Mouse (Mus musculus): Measurements from ENCODE around the gene BC030867.

The BC030867 gene

GRCm38 (mm10) chr11:102288913-102289312, 40.2 kb downstream of the BC030867 start:
- DNase-seq (ENCODE audit: inconsistent age in 2 of 2, low spot score in 1 of 2) = peak in 1 of 2 experiments; percentile 58

GRCm38 (mm10) chr11:102289511-102290100, 40.9 kb downstream of the BC030867 start:
- DNase-seq (ENCODE audit: inconsistent age in 2 of 2, low spot score in 1 of 2) = peak in 1 of 2 experiments; percentile 64

- DNase-seq (ENCODE audit: inconsistent age in 2 of 2, low spot score in 1 of 2) = peak in 1 of 2 experiments; percentile 43
Observed at GRCm38 (mm10) chr11:102290141-102290540, 41.5 kb downstream of the BC030867 start.

GRCm38 (mm10) chr11:102291051-102291535, 42.4 kb downstream of the BC030867 start:
- no peak for DNase-seq (ENCODE audit: inconsistent age in 2 of 2, low spot score in 1 of 2)

- peak in 1 of 2 experiments; percentile 52 for DNase-seq (ENCODE audit: inconsistent age in 2 of 2, low spot score in 1 of 2)
Observed at GRCm38 (mm10) chr11:102293971-102294370, 45.3 kb downstream of the BC030867 start.

GRCm38 (mm10) chr11:102294416-102294815, 45.7 kb downstream of the BC030867 start:
- DNase-seq (ENCODE audit: inconsistent age in 2 of 2, low spot score in 1 of 2) = peak in 1 of 2 experiments; percentile 52

GRCm38 (mm10) chr11:102294887-102295597, 46.4 kb downstream of the BC030867 start:
- peak in 1 of 2 experiments; percentile 81 for DNase-seq (ENCODE audit: inconsistent age in 2 of 2, low spot score in 1 of 2)

- peak; percentile 79 to 87 for DNase-seq (ENCODE audit: inconsistent age in 2 of 2, low spot score in 1 of 2)
Observed at GRCm38 (mm10) chr11:102295598-102296471, 47.2 kb downstream of the BC030867 start.

- DNase-seq (ENCODE audit: inconsistent age in 2 of 2, low spot score in 1 of 2) = peak; percentile 100
Observed at GRCm38 (mm10) chr11:102296491-102297472, 48.1 kb downstream of the BC030867 start, which contains the start of gene Atxn7l3. Gene Atxn7l3, minus strand, starts transcription at chr11:102296631.

DNA sequence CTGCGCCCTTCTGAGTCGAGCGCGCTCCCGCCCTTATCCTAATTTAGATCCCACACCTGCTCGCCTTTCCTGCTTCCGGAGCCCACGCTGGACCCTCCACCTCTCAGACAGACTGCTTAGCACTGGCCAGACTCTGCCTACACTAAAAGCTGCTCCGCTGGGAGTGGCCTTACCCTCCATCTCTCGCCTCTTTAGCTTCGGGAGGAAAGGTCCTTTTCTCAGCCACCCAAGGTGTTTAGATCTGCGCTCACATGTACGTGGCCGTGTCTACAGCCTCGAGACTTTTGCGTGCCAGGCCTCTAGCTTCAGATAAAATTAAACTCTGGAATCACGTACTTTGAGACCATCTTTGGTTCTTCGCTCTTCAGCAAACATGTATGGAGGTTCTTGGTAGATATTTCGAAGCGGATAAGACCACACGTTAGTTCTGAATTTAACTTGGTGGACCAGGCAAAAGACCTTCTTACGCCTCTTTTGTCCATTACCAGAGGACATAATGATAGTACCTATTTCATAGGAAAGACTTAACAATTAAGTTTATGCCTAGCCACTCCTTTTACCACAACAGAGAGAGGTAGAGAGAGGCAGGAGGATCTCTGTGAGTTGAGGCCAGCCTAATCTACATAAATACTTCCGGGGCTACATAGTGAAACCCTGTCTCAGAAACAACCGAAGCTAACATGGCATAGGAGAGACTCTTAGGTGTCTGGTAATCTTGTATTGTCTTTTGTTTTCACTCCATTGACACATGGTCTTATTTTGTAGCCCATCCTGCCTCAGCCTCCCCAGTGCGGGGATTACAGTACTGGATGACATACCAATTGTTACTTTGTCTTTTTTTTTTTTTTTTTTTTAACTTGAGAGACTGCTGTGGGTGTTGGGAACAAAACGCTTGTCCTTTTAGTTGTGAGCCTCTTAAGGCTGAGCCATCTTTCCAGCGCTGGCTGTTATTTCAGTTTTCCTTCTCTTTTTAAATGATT, 49.2 kb downstream of the BC030867 start:
- DNase-seq (ENCODE audit: inconsistent age in 2 of 2, low spot score in 1 of 2) = no peak

DNA sequence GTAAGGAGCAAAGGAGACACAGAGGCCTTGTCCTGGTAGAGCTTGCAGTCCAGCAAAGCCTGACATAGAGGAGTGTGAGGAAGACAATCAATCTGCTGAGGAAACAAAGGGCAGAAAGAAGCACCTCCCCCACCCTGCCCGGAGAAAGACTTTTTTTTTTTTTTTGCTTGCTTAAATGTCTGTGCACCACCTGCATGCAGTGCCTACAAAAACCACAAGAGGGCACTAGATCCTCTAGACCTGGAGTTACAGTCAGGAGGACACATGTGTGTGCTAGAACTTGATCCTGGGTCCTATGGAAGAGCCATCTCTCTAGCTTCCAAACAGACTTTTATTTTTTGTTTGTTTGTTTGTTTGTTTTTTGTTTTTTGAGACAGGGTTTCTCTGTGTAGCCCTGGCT, 51.2 kb downstream of the BC030867 start:
- DNase-seq (ENCODE audit: inconsistent age in 2 of 2, low spot score in 1 of 2) = peak in 1 of 2 experiments; percentile 78

DNA sequence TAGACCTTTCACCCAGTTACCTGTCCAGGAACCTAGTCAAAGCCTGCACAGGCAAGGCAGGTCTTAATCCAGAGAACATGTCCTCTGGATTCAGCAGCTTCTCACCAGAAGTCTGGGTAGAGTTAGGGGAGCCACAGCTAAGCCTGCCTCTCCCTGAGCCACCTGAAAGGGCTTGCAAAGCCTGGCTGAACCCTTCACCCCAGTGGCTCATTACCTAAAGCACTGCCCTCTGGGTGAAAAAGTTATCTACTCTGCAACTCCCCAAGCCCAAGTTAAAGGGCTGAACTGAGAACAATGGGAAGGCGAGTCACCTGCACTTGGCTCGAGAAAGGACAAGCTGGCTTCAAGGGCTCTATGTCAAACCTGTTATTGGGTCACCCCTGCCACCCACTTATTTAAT, 55.5 kb downstream of the BC030867 start:
- no peak for DNase-seq (ENCODE audit: inconsistent age in 2 of 2, low spot score in 1 of 2)

- DNase-seq (ENCODE audit: inconsistent age in 2 of 2, low spot score in 1 of 2) = peak; percentile 66 to 81
Observed at GRCm38 (mm10) chr11:102305359-102305758, 56.7 kb downstream of the BC030867 start.

GRCm38 (mm10) chr11:102308104-102308503, 59.4 kb downstream of the BC030867 start:
- peak; percentile 24 to 51 for DNase-seq (ENCODE audit: inconsistent age in 2 of 2, low spot score in 1 of 2)

GRCm38 (mm10) chr11:102308979-102309378, 60.3 kb downstream of the BC030867 start:
- peak; percentile 98 to 99 for DNase-seq (ENCODE audit: inconsistent age in 2 of 2, low spot score in 1 of 2)

GRCm38 (mm10) chr11:102309821-102310617, 61.3 kb downstream of the BC030867 start:
- DNase-seq (ENCODE audit: inconsistent age in 2 of 2, low spot score in 1 of 2) = peak; percentile 69 to 82

DNA sequence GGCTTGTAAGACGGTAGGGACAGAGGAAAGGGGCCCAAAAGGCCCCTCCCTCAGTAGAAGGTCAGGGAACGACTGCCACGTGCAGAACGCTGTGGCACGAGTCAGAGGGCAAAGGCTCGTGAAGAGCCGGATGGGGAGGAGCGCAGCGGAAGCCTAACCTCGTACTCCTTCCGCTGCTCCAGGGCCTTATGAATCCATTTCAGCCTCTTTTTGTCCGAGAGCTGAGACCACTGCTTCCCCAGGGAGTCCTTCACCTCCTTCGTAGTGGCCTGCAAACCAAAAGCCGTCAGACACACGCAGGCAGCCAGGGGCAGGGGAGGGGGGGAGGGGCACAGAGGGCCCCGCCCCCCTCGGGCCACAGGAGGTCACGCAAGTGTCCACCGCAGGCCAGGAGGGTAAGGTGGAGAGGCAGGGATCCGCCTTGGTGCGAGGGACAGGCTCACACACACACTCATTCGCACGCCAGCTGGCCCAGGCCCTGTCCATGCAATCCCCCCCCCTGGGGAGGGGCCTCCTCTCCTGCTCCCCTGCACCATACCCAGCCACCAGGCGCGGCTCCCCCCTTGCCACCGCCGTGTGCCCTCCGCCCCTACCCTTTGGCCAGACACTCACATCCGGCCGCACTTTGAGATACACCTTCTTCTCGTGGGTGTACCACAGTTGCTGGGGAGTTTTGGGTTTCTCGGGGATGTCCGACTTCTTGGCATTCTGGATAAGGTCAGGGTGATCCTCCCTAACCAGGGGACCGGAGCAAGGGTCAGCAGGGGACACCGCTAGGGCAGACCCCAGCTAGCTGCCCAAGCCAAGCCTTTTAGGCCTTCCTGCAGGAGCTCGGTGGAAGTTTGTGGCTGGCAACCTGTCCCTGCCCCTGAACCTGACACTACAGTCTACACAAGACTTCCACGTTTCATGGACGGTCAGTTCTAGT, 62.4 kb downstream of the BC030867 start:
- DNase-seq (ENCODE audit: inconsistent age in 2 of 2, low spot score in 1 of 2) = peak; percentile 60 to 80
